Mouse (Mus musculus): Measurements from ENCODE around the gene Gm20458.

GRCm38 (mm10) chr2:164440314-164440713, 20.5 kb upstream of the Gm20458 start:
- TF ChIP-seq CTCF (IDR thresholded peaks at IDR 0.05) (no peak), POLR2A (IDR thresholded peaks at IDR 0.05; ENCODE audit: insufficient read depth, low read depth, low read length) (no peak), EP300 (IDR thresholded peaks at IDR 0.05; ENCODE audit: insufficient read depth, low read depth, low read length) (no peak)

Data from heart, adult 2 months (tissue).